Comparison of ENCODE assay signal across 11 mouse cellular contexts in the genomic region with DNA sequence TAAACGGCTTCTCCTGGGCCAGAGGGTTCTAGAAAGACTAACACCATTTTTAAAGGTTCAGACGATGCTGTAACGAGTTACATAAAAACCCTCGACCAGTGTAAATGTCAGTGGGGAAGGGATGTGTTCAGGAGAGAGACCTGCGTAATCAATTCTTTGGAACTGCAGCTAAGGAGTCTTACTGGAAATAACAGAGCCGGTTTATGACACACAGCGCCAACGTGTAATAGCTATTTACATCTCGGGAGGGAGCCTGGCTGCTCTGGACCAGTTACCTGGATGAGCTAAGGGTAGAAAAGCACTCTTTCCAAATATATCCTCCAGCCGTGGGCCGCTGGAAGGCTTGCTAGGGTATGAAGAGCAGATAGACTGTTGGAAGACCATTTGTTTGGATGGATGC.
A peak's percentile ranks its signal among the peaks of the same experiment; 100 is the strongest.
DNase-seq lines count a peak whose midpoint lies in the region; ATAC-seq lines count a peak whose summit lies in the region.
"Had no signal": no experiment of that assay in that cellular context is flagged by ENCODE, and none has a peak within 500 bp of the region (broad histone marks: within the 10 kb centered on the region; RNA-seq: fewer than 3 reads in every experiment).

No protein-coding gene starts in this region.

- H3K9ac ChIP-seq in heart, embryonic 15.5 days = no peak overlapping the region
- H3K9ac ChIP-seq in lung, embryonic 15.5 days = no peak overlapping the region
- 0 out of 2 replicates have a peak overlapping the region, but pooled peaks have one; percentile 3 for H3K9ac ChIP-seq in heart, embryonic 16.5 days (ENCODE audit: low read length)
- no peak overlapping the region for H3K9ac ChIP-seq in neural tube, embryonic 15.5 days (replicated peaks)

- H3K27me3 ChIP-seq in heart, embryonic 15.5 days = no peaks in the 10 kb centered on the region
- H3K27me3 ChIP-seq in lung, embryonic 15.5 days = no peaks in the 10 kb centered on the region
- no peaks in the 10 kb centered on the region for H3K27me3 ChIP-seq in heart, embryonic 16.5 days (ENCODE audit: control insufficient read depth, insufficient read depth, low read length)
- no peaks in the 10 kb centered on the region for H3K27me3 ChIP-seq in neural tube, embryonic 15.5 days (replicated peaks)

- no peak for DNase-seq in heart, adult 9 months (ENCODE audit: low spot score in 2 of 2)
- DNase-seq in lung, postnatal 4 days = no peak
- DNase-seq in left cerebral cortex, adult 8-10 months (ENCODE audit: low spot score in 2 of 2) = no peak
- DNase-seq in gastrocnemius, postnatal 4 days (ENCODE audit: low spot score in 2 of 2) = no peak
- DNase-seq: cerebellum, adult 11-12 months; retina, postnatal 1 day had no signal

- 29% methylated on average over 11 of the region's 11 CpGs for WGBS in heart, embryonic 15.5 days
- 37% methylated on average over 11 of the region's 11 CpGs for WGBS in lung, embryonic 15.5 days
- WGBS in heart, embryonic 16.5 days = 28% methylated on average over 11 of the region's 11 CpGs
- WGBS in neural tube, embryonic 15.5 days = 42% methylated on average over 11 of the region's 11 CpGs

- H3K36me3 ChIP-seq in heart, embryonic 15.5 days = no peaks in the 10 kb centered on the region
- H3K36me3 ChIP-seq in lung, embryonic 15.5 days = no peaks in the 10 kb centered on the region
- H3K36me3 ChIP-seq in heart, embryonic 16.5 days (ENCODE audit: control insufficient read depth, insufficient read depth) = no peaks in the 10 kb centered on the region
- no peaks in the 10 kb centered on the region for H3K36me3 ChIP-seq in neural tube, embryonic 15.5 days

- no peak overlapping the region for H3K4me3 ChIP-seq in heart, embryonic 15.5 days
- no peak overlapping the region for H3K4me3 ChIP-seq in lung, embryonic 15.5 days
- H3K4me3 ChIP-seq in heart, embryonic 16.5 days (ENCODE audit: low read length) = no peak overlapping the region
- H3K4me3 ChIP-seq in neural tube, embryonic 15.5 days (replicated peaks) = no peak overlapping the region

- no peak for ATAC-seq in heart, embryonic 15.5 days (replicated peaks; ENCODE audit: insufficient number of reproducible peaks, insufficient read depth, low FRiP score, low read depth)
- 0 out of 2 replicates have a peak, but pooled peaks have one; percentile 3 for ATAC-seq in lung, embryonic 15.5 days (ENCODE audit: borderline replicate concordance, extremely low read depth, low FRiP score, low TSS enrichment)
- no peak for ATAC-seq in heart, embryonic 16.5 days (replicated peaks; ENCODE audit: extremely low read depth, insufficient read depth, low FRiP score)
- no peak for ATAC-seq in neural tube, embryonic 15.5 days (ENCODE audit: low FRiP score)

- no peaks in the 10 kb centered on the region for H3K9me3 ChIP-seq in heart, embryonic 15.5 days (replicated peaks)
- no peaks in the 10 kb centered on the region for H3K9me3 ChIP-seq in lung, embryonic 15.5 days
- no peaks in the 10 kb centered on the region; the same call in 1 of the 2 replicates for H3K9me3 ChIP-seq in heart, embryonic 16.5 days (replicated peaks; ENCODE audit: control insufficient read depth, low read length)
- H3K9me3 ChIP-seq in neural tube, embryonic 15.5 days (replicated peaks) = no peaks in the 10 kb centered on the region

- H3K4me1 ChIP-seq in heart, embryonic 15.5 days (replicated peaks) = peaks cover 19% of the 10 kb centered on the region
- peaks cover 19% of the 10 kb centered on the region for H3K4me1 ChIP-seq in lung, embryonic 15.5 days
- peaks cover 23% of the 10 kb centered on the region for H3K4me1 ChIP-seq in heart, embryonic 16.5 days (ENCODE audit: control insufficient read depth, insufficient read depth, low read length)
- peaks cover 10% of the 10 kb centered on the region for H3K4me1 ChIP-seq in neural tube, embryonic 15.5 days

- H3K4me2 ChIP-seq in heart, embryonic 15.5 days = peak overlapping the region; percentile 20
- no peak overlapping the region for H3K4me2 ChIP-seq in lung, embryonic 15.5 days
- peak overlapping the region; percentile 47 for H3K4me2 ChIP-seq in heart, embryonic 16.5 days (ENCODE audit: low read depth, low read length)
- H3K4me2 ChIP-seq in neural tube, embryonic 15.5 days = no peak overlapping the region

- peak overlapping the region; percentile 74 for H3K27ac ChIP-seq in heart, embryonic 15.5 days
- peak overlapping the region; percentile 67 for H3K27ac ChIP-seq in lung, embryonic 15.5 days
- H3K27ac ChIP-seq in heart, embryonic 16.5 days (ENCODE audit: low read length) = peak overlapping the region; percentile 70
- H3K27ac ChIP-seq in neural tube, embryonic 15.5 days (replicated peaks) = peak overlapping the region; percentile 52; the same call in 1 of the 2 replicates
- H3K27ac ChIP-seq: macrophage had no signal

Comparison
In these comparisons a context has a peak if more than half of its experiments do, and no peak if none do; other contexts are left out.
1. H3K4me2 ChIP-seq: peak in heart, embryonic 15.5 days (single experiment) and heart, embryonic 16.5 days (single experiment); none in lung, embryonic 15.5 days (single experiment) and neural tube, embryonic 15.5 days (single experiment).
2. Peak in every context shown above with its lines, with median percentiles within 50 percentile points of each other: H3K27ac ChIP-seq.